Mouse (Mus musculus): Measurements from ENCODE around the gene Macrod2. TPM values are rescaled to one million over a fixed set of nuclear protein-coding genes. Genes with fewer than 3 reads are reported as not detected.
A peak's percentile ranks its signal among the peaks of the same experiment; 100 is the strongest.

Macrod2 gene
- total and polyA plus RNA-seq, 2 experiments from 2014 or later, result 49.7 to 80.7 TPM

DNA sequence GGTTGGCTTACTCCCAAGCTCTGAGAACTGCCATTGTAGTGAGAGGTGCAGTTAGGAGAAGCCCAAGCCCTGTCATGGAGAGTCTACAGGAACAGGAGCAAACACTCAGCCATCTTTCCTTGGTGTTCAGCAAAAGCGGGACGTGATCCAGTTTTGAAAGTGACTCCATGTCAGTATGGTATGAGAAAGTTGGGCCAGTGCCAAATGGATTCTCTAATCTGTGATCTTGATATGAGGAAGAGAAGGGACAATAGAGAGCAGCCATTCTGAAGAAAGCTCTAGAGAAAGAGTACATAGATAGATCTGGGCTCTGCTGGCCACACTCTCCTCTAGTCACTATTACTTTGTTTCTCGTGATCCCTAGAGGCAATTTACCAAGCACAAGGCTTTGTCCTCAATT is 2006.2 kb downstream of the Macrod2 start:
- Histone ChIP-seq H3K4me2 (ENCODE audit: low read depth) (no peak overlapping the region), H3K27me3 (ENCODE audit: insufficient read depth, low read length) (no peaks in the 10 kb centered on the region), H3K4me3 (ENCODE audit: low read depth, low read length) (no peak overlapping the region), H3K27ac (ENCODE audit: low read depth, low read length) (no peak overlapping the region), H3K9me3 (ENCODE audit: low read length) (no peaks in the 10 kb centered on the region), H3K9ac (no peak overlapping the region), H3K36me3 (ENCODE audit: insufficient read depth) (no peaks in the 10 kb centered on the region), H3K4me1 (ENCODE audit: insufficient read depth) (no peaks in the 10 kb centered on the region)
- no peak for ATAC-seq
- DNase-seq, result no peak
- no peak for TF ChIP-seq CTCF (IDR thresholded peaks at IDR 0.05; ENCODE audit: low read depth)
- WGBS, result 72% methylated on average over 3 of the region's 3 CpGs

DNA sequence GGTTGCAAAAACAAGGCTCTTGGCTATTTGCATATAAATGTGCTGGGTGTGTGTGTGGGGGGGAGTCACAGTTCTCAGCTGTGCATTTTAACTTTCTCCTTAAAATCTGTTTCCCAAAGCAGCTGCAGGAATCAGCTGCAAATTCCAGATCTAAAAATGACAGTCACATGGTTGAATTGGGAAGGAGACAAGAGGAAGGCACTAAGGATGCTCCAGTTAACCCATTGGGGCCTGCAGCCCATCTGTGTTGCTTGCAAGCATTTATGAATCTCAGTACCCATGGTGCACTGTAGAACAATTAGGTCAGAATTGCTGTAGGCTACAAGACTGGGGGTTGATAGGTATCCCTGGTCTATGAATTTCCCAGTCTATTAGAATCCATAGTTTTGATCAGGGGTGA is 2008.3 kb downstream of the Macrod2 start:
- ATAC-seq (peak; percentile 72), DNase-seq (peak; percentile 45)
- no peak for TF ChIP-seq CTCF (IDR thresholded peaks at IDR 0.05; ENCODE audit: low read depth)
- Histone ChIP-seq H3K27ac (ENCODE audit: low read depth, low read length) (no peak overlapping the region), H3K36me3 (ENCODE audit: insufficient read depth) (no peaks in the 10 kb centered on the region), H3K9ac (no peak overlapping the region), H3K9me3 (ENCODE audit: low read length) (no peaks in the 10 kb centered on the region), H3K27me3 (ENCODE audit: insufficient read depth, low read length) (no peaks in the 10 kb centered on the region), H3K4me3 (ENCODE audit: low read depth, low read length) (no peak overlapping the region), H3K4me2 (ENCODE audit: low read depth) (no peak overlapping the region), H3K4me1 (ENCODE audit: insufficient read depth) (no peaks in the 10 kb centered on the region)

DNA sequence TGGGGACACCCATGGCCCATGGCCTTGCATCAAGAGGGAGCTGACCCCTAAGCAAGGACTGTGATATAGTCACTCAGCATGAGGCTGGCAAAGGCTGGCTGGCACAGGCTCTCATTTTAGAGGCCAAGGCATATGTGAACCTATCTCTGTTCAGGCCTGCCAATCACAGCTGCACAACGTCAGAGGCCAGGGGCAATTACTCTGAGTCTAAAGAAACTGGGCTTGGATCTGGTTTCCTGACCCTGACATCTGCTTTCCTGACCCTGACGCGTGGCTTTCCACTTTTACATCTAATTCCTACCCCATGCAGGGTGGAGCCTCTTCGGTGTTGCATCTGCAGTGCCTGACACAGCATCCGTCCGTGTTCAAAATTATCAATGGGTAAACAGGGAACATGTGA is 2009.2 kb downstream of the Macrod2 start:
- H3K4me3 ChIP-seq (ENCODE audit: low read depth, low read length), result no peak overlapping the region
- DNase-seq, result no peak
- H3K9me3 ChIP-seq (ENCODE audit: low read length), result no peaks in the 10 kb centered on the region
- H3K4me1 ChIP-seq (ENCODE audit: insufficient read depth), result no peaks in the 10 kb centered on the region
- H3K36me3 ChIP-seq (ENCODE audit: insufficient read depth), result no peaks in the 10 kb centered on the region
- no peak overlapping the region for H3K27ac ChIP-seq (ENCODE audit: low read depth, low read length)
- ATAC-seq, result no peak
- no peak overlapping the region for H3K4me2 ChIP-seq (ENCODE audit: low read depth)
- WGBS, result 65% methylated on average over 6 of the region's 6 CpGs
- H3K27me3 ChIP-seq (ENCODE audit: insufficient read depth, low read length), result no peaks in the 10 kb centered on the region
- H3K9ac ChIP-seq, result no peak overlapping the region
- TF ChIP-seq CTCF (IDR thresholded peaks at IDR 0.05; ENCODE audit: low read depth), result no peak

DNA sequence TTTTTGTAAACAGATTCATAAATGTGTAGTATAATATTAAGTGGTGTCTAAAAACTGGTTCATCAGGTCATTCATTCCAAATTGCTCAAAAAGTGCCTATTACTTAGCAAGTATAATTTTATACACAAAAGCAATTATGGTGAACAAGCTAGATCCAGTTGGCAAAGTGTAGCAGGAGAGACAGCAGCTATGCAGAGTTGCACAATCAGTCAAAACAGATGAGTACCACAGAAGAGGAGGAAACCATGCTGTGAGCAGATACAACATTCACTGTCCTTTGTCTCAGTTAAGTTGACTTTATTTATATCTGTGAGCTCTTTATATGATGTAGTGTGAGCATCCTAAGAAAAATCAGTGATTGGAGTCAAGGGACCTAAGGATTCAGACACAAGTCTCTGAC is 2012.2 kb downstream of the Macrod2 start:
- Histone ChIP-seq H3K36me3 (ENCODE audit: insufficient read depth) (no peaks in the 10 kb centered on the region), H3K4me3 (ENCODE audit: low read depth, low read length) (no peak overlapping the region), H3K27me3 (ENCODE audit: insufficient read depth, low read length) (no peaks in the 10 kb centered on the region), H3K4me1 (ENCODE audit: insufficient read depth) (no peaks in the 10 kb centered on the region), H3K27ac (ENCODE audit: low read depth, low read length) (no peak overlapping the region), H3K9me3 (ENCODE audit: low read length) (no peaks in the 10 kb centered on the region), H3K9ac (no peak overlapping the region), H3K4me2 (ENCODE audit: low read depth) (no peak overlapping the region)
- TF ChIP-seq CTCF (IDR thresholded peaks at IDR 0.05; ENCODE audit: low read depth), result no peak
- ATAC-seq, result peak; percentile 35; the same call in 1 of the 2 replicates
- no peak for DNase-seq

DNA sequence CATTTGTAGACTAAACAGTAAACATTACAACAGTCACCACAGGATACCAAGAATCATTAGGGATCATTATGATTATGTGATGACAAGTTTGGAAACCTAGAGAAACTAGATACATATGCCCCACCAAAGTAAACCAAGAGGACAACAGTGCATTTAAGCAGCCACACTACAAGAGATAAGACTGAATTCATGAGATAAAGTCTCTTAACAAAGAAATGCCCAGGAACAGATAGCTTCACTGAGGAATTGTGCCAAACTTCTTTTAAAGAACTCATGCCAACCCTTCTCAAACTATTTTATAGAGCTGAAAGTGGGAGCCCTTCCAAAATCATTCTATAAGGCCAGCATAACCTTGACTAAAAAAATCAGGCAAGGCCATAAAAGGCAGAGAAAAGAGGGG is 2015.0 kb downstream of the Macrod2 start:
- Histone ChIP-seq H3K27ac (ENCODE audit: low read depth, low read length) (no peak overlapping the region), H3K4me3 (ENCODE audit: low read depth, low read length) (no peak overlapping the region), H3K36me3 (ENCODE audit: insufficient read depth) (no peaks in the 10 kb centered on the region), H3K9ac (no peak overlapping the region), H3K4me1 (ENCODE audit: insufficient read depth) (no peaks in the 10 kb centered on the region), H3K27me3 (ENCODE audit: insufficient read depth, low read length) (no peaks in the 10 kb centered on the region), H3K4me2 (ENCODE audit: low read depth) (no peak overlapping the region), H3K9me3 (ENCODE audit: low read length) (no peaks in the 10 kb centered on the region)
- ATAC-seq, result no peak
- no peak for TF ChIP-seq CTCF (IDR thresholded peaks at IDR 0.05; ENCODE audit: low read depth)
- DNase-seq, result no peak

DNA sequence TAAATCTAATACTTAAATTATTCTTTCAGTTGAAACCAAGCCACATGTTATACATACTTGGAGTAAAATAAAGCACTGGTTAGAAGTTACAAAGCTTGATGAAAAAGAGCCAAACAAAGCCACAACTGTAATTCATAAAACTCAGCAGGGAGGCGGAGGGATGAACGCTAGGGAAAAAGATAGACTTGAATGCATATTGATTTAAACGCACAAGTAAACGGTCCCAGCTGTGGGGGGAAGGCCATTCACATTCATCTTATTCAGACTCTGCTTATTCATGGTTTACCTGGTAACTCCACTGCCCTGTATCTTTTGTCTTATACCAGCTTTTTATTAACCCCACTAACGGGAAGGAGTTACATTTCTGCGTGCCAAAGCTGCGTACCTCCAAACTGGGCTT is 2038.0 kb downstream of the Macrod2 start:
- Histone ChIP-seq H3K27me3 (ENCODE audit: insufficient read depth, low read length) (no peaks in the 10 kb centered on the region), H3K9ac (no peak overlapping the region), H3K9me3 (ENCODE audit: low read length) (no peaks in the 10 kb centered on the region), H3K4me2 (ENCODE audit: low read depth) (no peak overlapping the region), H3K4me3 (ENCODE audit: low read depth, low read length) (no peak overlapping the region), H3K27ac (ENCODE audit: low read depth, low read length) (no peak overlapping the region), H3K4me1 (ENCODE audit: insufficient read depth) (0 out of 2 replicates have a peak, but pooled peaks cover 3% of the 10 kb centered on the region), H3K36me3 (ENCODE audit: insufficient read depth) (no peaks in the 10 kb centered on the region)
- DNase-seq, result no peak
- 47% methylated on average over 7 of the region's 7 CpGs for WGBS
- no peak for ATAC-seq
- no peak for TF ChIP-seq CTCF (IDR thresholded peaks at IDR 0.05; ENCODE audit: low read depth)

DNA sequence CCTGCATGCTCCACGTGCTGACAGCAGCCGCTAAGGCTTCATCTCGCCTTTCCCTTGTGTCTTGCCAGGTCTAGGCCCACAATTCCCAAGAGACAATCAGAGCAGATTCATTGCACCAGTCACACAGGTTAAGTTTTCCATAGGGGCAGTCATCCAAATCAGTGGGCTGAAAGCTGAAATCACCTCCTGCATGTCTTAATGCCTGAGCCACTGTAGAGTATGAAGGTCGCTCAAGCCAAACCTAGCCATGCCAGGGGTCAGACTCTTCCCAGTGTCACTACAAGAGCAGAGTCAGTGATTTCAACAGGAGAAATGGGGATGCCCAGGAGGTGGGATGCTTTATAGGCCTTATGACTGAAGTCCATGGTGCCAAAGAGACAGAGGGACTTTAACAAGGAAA is 2039.6 kb downstream of the Macrod2 start:
- H3K36me3 ChIP-seq (ENCODE audit: insufficient read depth), result no peaks in the 10 kb centered on the region
- WGBS, result 95% methylated on average over 4 of the region's 4 CpGs
- no peak overlapping the region for H3K4me2 ChIP-seq (ENCODE audit: low read depth)
- H3K4me3 ChIP-seq (ENCODE audit: low read depth, low read length), result no peak overlapping the region
- DNase-seq (no peak), ATAC-seq (no peak)
- H3K9ac ChIP-seq, result no peak overlapping the region
- H3K27me3 ChIP-seq (ENCODE audit: insufficient read depth, low read length), result no peaks in the 10 kb centered on the region
- H3K27ac ChIP-seq (ENCODE audit: low read depth, low read length), result no peak overlapping the region
- no peak for TF ChIP-seq CTCF (IDR thresholded peaks at IDR 0.05; ENCODE audit: low read depth)
- H3K4me1 ChIP-seq (ENCODE audit: insufficient read depth), result 0 out of 2 replicates have a peak, but pooled peaks cover 6% of the 10 kb centered on the region
- no peaks in the 10 kb centered on the region for H3K9me3 ChIP-seq (ENCODE audit: low read length)

Measured in forebrain, postnatal 0 days (tissue).